Mouse (Mus musculus) large intestine, adult 2 months (tissue): ENCODE measurements around the gene Evl. TPM values are rescaled to one million over a fixed set of nuclear protein-coding genes. Genes with fewer than 3 reads are reported as not detected.

Experiments
- DNase-seq: peaks from one replicate; pipeline ENCODE4 v3.0.0-alpha.2; 2012; ENCODE audit warnings: low read depth, low spot score
- WGBS: fragments of 180-500 bp; shearing (Covaris S2); methylation state at CpG from one replicate; pipeline ENCODE4 v1.1.7; 2018; 5-methylcytosine and 5-hydroxymethylcytosine counted together
- polyA plus RNA-seq: library from polyadenylated mRNA; depleted of rRNA; stranded (reverse); fragments of >200 nt; gene quantifications from 2 replicates; pipeline ENCODE4 v1.2.3, GENCODE M21; 2012

Gene Evl
- polyA plus RNA-seq, 1 experiment = 26.9 TPM

GRCm38 (mm10) chr12:108639126-108639525 is 84.6 kb downstream of the Evl start:
- WGBS = 77% methylated on average over 3 of the region's 3 CpGs
- DNase-seq = no peak

- no peak for DNase-seq
- WGBS = 60% methylated on average over 3 of the region's 3 CpGs
Measured at GRCm38 (mm10) chr12:108642019-108642418, 87.5 kb downstream of the Evl start.

- WGBS = 95% methylated on average over 1 of the region's 1 CpGs
- no peak for DNase-seq
Measured at GRCm38 (mm10) chr12:108646234-108646633, 91.7 kb downstream of the Evl start.

- DNase-seq = no peak
Measured at GRCm38 (mm10) chr12:108647784-108648183, 93.3 kb downstream of the Evl start.

- 47% methylated on average over 7 of the region's 7 CpGs for WGBS
- no peak for DNase-seq
Measured at GRCm38 (mm10) chr12:108651053-108651660, 96.6 kb downstream of the Evl start.

GRCm38 (mm10) chr12:108653358-108654335 is 99.1 kb downstream of the Evl start:
- DNase-seq = no peak
- WGBS = 59% methylated on average over 11 of the region's 11 CpGs

- no peak for DNase-seq
- 78% methylated on average over 1 of the region's 1 CpGs for WGBS
Measured at GRCm38 (mm10) chr12:108657350-108657749, 102.8 kb downstream of the Evl start.

- no peak for DNase-seq
- 61% methylated on average over 8 of the region's 8 CpGs for WGBS
Measured at GRCm38 (mm10) chr12:108668606-108669235, 114.2 kb downstream of the Evl start.

- DNase-seq = no peak
- WGBS = 82% methylated on average over 2 of the region's 2 CpGs
Measured at GRCm38 (mm10) chr12:108671541-108671940, 117.0 kb downstream of the Evl start.

GRCm38 (mm10) chr12:108672908-108673307 is 118.4 kb downstream of the Evl start:
- 86% methylated on average over 4 of the region's 4 CpGs for WGBS

GRCm38 (mm10) chr12:108673546-108673945 is 119.0 kb downstream of the Evl start:
- DNase-seq = no peak
- WGBS = 89% methylated on average over 3 of the region's 3 CpGs

More at GRCm38 (mm10) chr12:108672908-108673307, 118.4 kb downstream of the Evl start:
- DNase-seq = no peak

- WGBS = 50% methylated on average over 4 of the region's 4 CpGs
- no peak for DNase-seq
Measured at GRCm38 (mm10) chr12:108674502-108674901, 120.0 kb downstream of the Evl start.

GRCm38 (mm10) chr12:108674916-108675315 is 120.4 kb downstream of the Evl start:
- DNase-seq = no peak
- 71% methylated on average over 2 of the region's 2 CpGs for WGBS

GRCm38 (mm10) chr12:108675614-108676401 is 121.3 kb downstream of the Evl start:
- DNase-seq = no peak
- 29% methylated on average over 8 of the region's 8 CpGs for WGBS

GRCm38 (mm10) chr12:108677116-108677515 is 122.6 kb downstream of the Evl start:
- 83% methylated on average over 5 of the region's 5 CpGs for WGBS
- no peak for DNase-seq

- WGBS = 55% methylated on average over 4 of the region's 4 CpGs
- no peak for DNase-seq
Measured at GRCm38 (mm10) chr12:108678366-108678765, 123.8 kb downstream of the Evl start.

- WGBS = 81% methylated on average over 8 of the region's 8 CpGs
- no peak for DNase-seq
Measured at GRCm38 (mm10) chr12:108680861-108681260, 126.3 kb downstream of the Evl start.

- no peak for DNase-seq
- WGBS = 38% methylated on average over 13 of the region's 13 CpGs
Measured at GRCm38 (mm10) chr12:108682240-108683023, 127.9 kb downstream of the Evl start.

GRCm38 (mm10) chr12:108686463-108686862 is 131.9 kb downstream of the Evl start:
- no peak for DNase-seq
- WGBS = 39% methylated on average over 6 of the region's 6 CpGs
